Mouse (Mus musculus): ENCODE data around the gene Pex1. TPM values are rescaled to one million over a fixed set of nuclear protein-coding genes. Genes with fewer than 3 reads are reported as not detected.
"Not testable (repeated sequence)": the region's sequence is repeated elsewhere in the genome, so short reads cannot be mapped to it uniquely, and the experiment has no call there.

Gene Pex1
- polyA plus RNA-seq, 1 experiment from 2014 or later, result 16.6 TPM

GRCm38 (mm10) chr5:3597171-3597570 is 1.3 kb downstream of the Pex1 start:
- no peaks in the 10 kb centered on the region for H3K9me3 ChIP-seq (ENCODE audit: control insufficient read depth, low read length)
- no peaks in the 10 kb centered on the region; the same call in 1 of the 2 replicates for H3K4me1 ChIP-seq (replicated peaks; ENCODE audit: control insufficient read depth, insufficient read depth, low read length)
- H3K4me2 ChIP-seq (ENCODE audit: low read depth, low read length, severe bottlenecking), result peak overlapping the region; percentile 79
- peak overlapping the region; percentile 78 for H3K4me3 ChIP-seq (ENCODE audit: low read depth, low read length)
- DNase-seq (ENCODE audit: low spot score), result no peak
- peak overlapping the region; percentile 68; the same call in 1 of the 2 replicates for H3K9ac ChIP-seq (ENCODE audit: low read length)
- no peaks in the 10 kb centered on the region for H3K36me3 ChIP-seq (ENCODE audit: control insufficient read depth, insufficient read depth, low read length)
- H3K27ac ChIP-seq (ENCODE audit: low read depth, low read length), result no peak overlapping the region
- no peak for ATAC-seq (replicated peaks; ENCODE audit: low FRiP score)
- no peaks in the 10 kb centered on the region for H3K27me3 ChIP-seq (ENCODE audit: control insufficient read depth, insufficient read depth, low read length)

GRCm38 (mm10) chr5:3598766-3599165 is 2.9 kb downstream of the Pex1 start:
- no peak for DNase-seq (ENCODE audit: low spot score)
- Histone ChIP-seq H3K9ac (ENCODE audit: low read length) (no peak overlapping the region), H3K27me3 (ENCODE audit: control insufficient read depth, insufficient read depth, low read length) (no peaks in the 10 kb centered on the region), H3K36me3 (ENCODE audit: control insufficient read depth, insufficient read depth, low read length) (no peaks in the 10 kb centered on the region), H3K4me3 (ENCODE audit: low read depth, low read length) (no peak overlapping the region), H3K27ac (ENCODE audit: low read depth, low read length) (no peak overlapping the region), H3K4me2 (ENCODE audit: low read depth, low read length, severe bottlenecking) (no peak overlapping the region), H3K9me3 (ENCODE audit: control insufficient read depth, low read length) (no peaks in the 10 kb centered on the region), H3K4me1 (replicated peaks; ENCODE audit: control insufficient read depth, insufficient read depth, low read length) (no peaks in the 10 kb centered on the region; the same call in 1 of the 2 replicates)
- WGBS, result 93% methylated on average over 5 of the region's 5 CpGs
- no peak for ATAC-seq (replicated peaks; ENCODE audit: low FRiP score)

GRCm38 (mm10) chr5:3600298-3600697 is 4.4 kb downstream of the Pex1 start:
- Histone ChIP-seq H3K27me3 (ENCODE audit: control insufficient read depth, insufficient read depth, low read length) (no peaks in the 10 kb centered on the region), H3K36me3 (ENCODE audit: control insufficient read depth, insufficient read depth, low read length) (no peaks in the 10 kb centered on the region), H3K9ac (ENCODE audit: low read length) (no peak overlapping the region), H3K9me3 (ENCODE audit: control insufficient read depth, low read length) (no peaks in the 10 kb centered on the region), H3K4me2 (ENCODE audit: low read depth, low read length, severe bottlenecking) (no peak overlapping the region), H3K4me3 (ENCODE audit: low read depth, low read length) (no peak overlapping the region), H3K27ac (ENCODE audit: low read depth, low read length) (no peak overlapping the region), H3K4me1 (replicated peaks; ENCODE audit: control insufficient read depth, insufficient read depth, low read length) (no peaks in the 10 kb centered on the region; the same call in 1 of the 2 replicates)
- no peak for ATAC-seq (replicated peaks; ENCODE audit: low FRiP score)
- no peak for DNase-seq (ENCODE audit: low spot score)
- 83% methylated on average over 1 of the region's 1 CpGs for WGBS

GRCm38 (mm10) chr5:3600790-3601189 is 4.9 kb downstream of the Pex1 start:
- no peak for DNase-seq (ENCODE audit: low spot score)
- Histone ChIP-seq H3K9me3 (ENCODE audit: control insufficient read depth, low read length) (no peaks in the 10 kb centered on the region), H3K27me3 (ENCODE audit: control insufficient read depth, insufficient read depth, low read length) (no peaks in the 10 kb centered on the region), H3K4me1 (replicated peaks; ENCODE audit: control insufficient read depth, insufficient read depth, low read length) (no peaks in the 10 kb centered on the region), H3K27ac (ENCODE audit: low read depth, low read length) (no peak overlapping the region), H3K4me3 (ENCODE audit: low read depth, low read length) (no peak overlapping the region), H3K4me2 (ENCODE audit: low read depth, low read length, severe bottlenecking) (no peak overlapping the region), H3K9ac (ENCODE audit: low read length) (no peak overlapping the region), H3K36me3 (ENCODE audit: control insufficient read depth, insufficient read depth, low read length) (no peaks in the 10 kb centered on the region)
- no peak for ATAC-seq (replicated peaks; ENCODE audit: low FRiP score)
- WGBS, result 86% methylated on average over 3 of the region's 3 CpGs

GRCm38 (mm10) chr5:3607114-3607513 is 11.2 kb downstream of the Pex1 start:
- H3K4me2 ChIP-seq (ENCODE audit: low read depth, low read length, severe bottlenecking), result no peak overlapping the region
- DNase-seq (ENCODE audit: low spot score), result no peak
- no peak for ATAC-seq (replicated peaks; ENCODE audit: low FRiP score)
- H3K27me3 ChIP-seq (ENCODE audit: control insufficient read depth, insufficient read depth, low read length), result no peaks in the 10 kb centered on the region
- H3K27ac ChIP-seq (ENCODE audit: low read depth, low read length), result no peak overlapping the region
- H3K36me3 ChIP-seq (ENCODE audit: control insufficient read depth, insufficient read depth, low read length), result no peaks in the 10 kb centered on the region; the same call in 1 of the 2 replicates
- 95% methylated on average over 9 of the region's 9 CpGs for WGBS
- H3K4me3 ChIP-seq (ENCODE audit: low read depth, low read length), result no peak overlapping the region
- H3K9me3 ChIP-seq (ENCODE audit: control insufficient read depth, low read length), result no peaks in the 10 kb centered on the region
- no peaks in the 10 kb centered on the region for H3K4me1 ChIP-seq (replicated peaks; ENCODE audit: control insufficient read depth, insufficient read depth, low read length)
- H3K9ac ChIP-seq (ENCODE audit: low read length), result no peak overlapping the region

GRCm38 (mm10) chr5:3609241-3609640 is 13.4 kb downstream of the Pex1 start:
- ATAC-seq (replicated peaks; ENCODE audit: low FRiP score), result no peak
- H3K4me1 ChIP-seq (replicated peaks; ENCODE audit: control insufficient read depth, insufficient read depth, low read length), result no peaks in the 10 kb centered on the region
- no peaks in the 10 kb centered on the region for H3K9me3 ChIP-seq (ENCODE audit: control insufficient read depth, low read length)
- H3K4me3 ChIP-seq (ENCODE audit: low read depth, low read length), result no peak overlapping the region
- no peak overlapping the region for H3K9ac ChIP-seq (ENCODE audit: low read length)
- no peaks in the 10 kb centered on the region; the same call in 1 of the 2 replicates for H3K36me3 ChIP-seq (ENCODE audit: control insufficient read depth, insufficient read depth, low read length)
- H3K27ac ChIP-seq (ENCODE audit: low read depth, low read length), result no peak overlapping the region
- WGBS, result 92% methylated on average over 7 of the region's 7 CpGs
- DNase-seq (ENCODE audit: low spot score), result no peak
- H3K27me3 ChIP-seq (ENCODE audit: control insufficient read depth, insufficient read depth, low read length), result no peaks in the 10 kb centered on the region
- H3K4me2 ChIP-seq (ENCODE audit: low read depth, low read length, severe bottlenecking), result no peak overlapping the region

GRCm38 (mm10) chr5:3611835-3612234 is 16.0 kb downstream of the Pex1 start:
- H3K9ac ChIP-seq (ENCODE audit: low read length); H3K4me2 ChIP-seq (ENCODE audit: low read depth, low read length, severe bottlenecking); H3K36me3 ChIP-seq (ENCODE audit: control insufficient read depth, insufficient read depth, low read length); H3K27ac ChIP-seq (ENCODE audit: low read depth, low read length); H3K4me1 ChIP-seq (replicated peaks; ENCODE audit: control insufficient read depth, insufficient read depth, low read length); H3K4me3 ChIP-seq (ENCODE audit: low read depth, low read length); H3K9me3 ChIP-seq (ENCODE audit: control insufficient read depth, low read length); H3K27me3 ChIP-seq (ENCODE audit: control insufficient read depth, insufficient read depth, low read length); DNase-seq (ENCODE audit: low spot score); ATAC-seq (replicated peaks; ENCODE audit: low FRiP score): not testable (repeated sequence)
- 94% methylated on average over 2 of the region's 2 CpGs for WGBS

GRCm38 (mm10) chr5:3620486-3620885 is 24.6 kb downstream of the Pex1 start:
- no peak for DNase-seq (ENCODE audit: low spot score)
- Histone ChIP-seq H3K4me3 (ENCODE audit: low read depth, low read length) (no peak overlapping the region), H3K9me3 (ENCODE audit: control insufficient read depth, low read length) (no peaks in the 10 kb centered on the region), H3K4me2 (ENCODE audit: low read depth, low read length, severe bottlenecking) (no peak overlapping the region), H3K27ac (ENCODE audit: low read depth, low read length) (no peak overlapping the region), H3K4me1 (replicated peaks; ENCODE audit: control insufficient read depth, insufficient read depth, low read length) (no peaks in the 10 kb centered on the region), H3K36me3 (ENCODE audit: control insufficient read depth, insufficient read depth, low read length) (peaks cover 9% of the 10 kb centered on the region; the same call in 1 of the 2 replicates), H3K27me3 (ENCODE audit: control insufficient read depth, insufficient read depth, low read length) (no peaks in the 10 kb centered on the region), H3K9ac (ENCODE audit: low read length) (no peak overlapping the region)
- no peak for ATAC-seq (replicated peaks; ENCODE audit: low FRiP score)
- 87% methylated on average over 7 of the region's 7 CpGs for WGBS

GRCm38 (mm10) chr5:3630055-3630454 is 34.2 kb downstream of the Pex1 start:
- Histone ChIP-seq H3K27ac (ENCODE audit: low read depth, low read length) (no peak overlapping the region), H3K4me2 (ENCODE audit: low read depth, low read length, severe bottlenecking) (no peak overlapping the region), H3K9ac (ENCODE audit: low read length) (no peak overlapping the region), H3K4me1 (replicated peaks; ENCODE audit: control insufficient read depth, insufficient read depth, low read length) (no peaks in the 10 kb centered on the region), H3K36me3 (ENCODE audit: control insufficient read depth, insufficient read depth, low read length) (no peaks in the 10 kb centered on the region), H3K9me3 (ENCODE audit: control insufficient read depth, low read length) (no peaks in the 10 kb centered on the region), H3K27me3 (ENCODE audit: control insufficient read depth, insufficient read depth, low read length) (no peaks in the 10 kb centered on the region), H3K4me3 (ENCODE audit: low read depth, low read length) (no peak overlapping the region)
- 93% methylated on average over 5 of the region's 5 CpGs for WGBS
- ATAC-seq (replicated peaks; ENCODE audit: low FRiP score), result no peak
- DNase-seq (ENCODE audit: low spot score), result no peak

All from forebrain, embryonic 11.5 days (tissue).